Mouse (Mus musculus): Measurements from ENCODE around the gene Car11. TPM values are rescaled to one million over a fixed set of nuclear protein-coding genes. Genes with fewer than 3 reads are reported as not detected.
A peak's percentile ranks its signal among the peaks of the same experiment; 100 is the strongest.

Car11 gene
- polyA plus RNA-seq, 1 experiment from 2014 or later: 35.5 TPM

DNA sequence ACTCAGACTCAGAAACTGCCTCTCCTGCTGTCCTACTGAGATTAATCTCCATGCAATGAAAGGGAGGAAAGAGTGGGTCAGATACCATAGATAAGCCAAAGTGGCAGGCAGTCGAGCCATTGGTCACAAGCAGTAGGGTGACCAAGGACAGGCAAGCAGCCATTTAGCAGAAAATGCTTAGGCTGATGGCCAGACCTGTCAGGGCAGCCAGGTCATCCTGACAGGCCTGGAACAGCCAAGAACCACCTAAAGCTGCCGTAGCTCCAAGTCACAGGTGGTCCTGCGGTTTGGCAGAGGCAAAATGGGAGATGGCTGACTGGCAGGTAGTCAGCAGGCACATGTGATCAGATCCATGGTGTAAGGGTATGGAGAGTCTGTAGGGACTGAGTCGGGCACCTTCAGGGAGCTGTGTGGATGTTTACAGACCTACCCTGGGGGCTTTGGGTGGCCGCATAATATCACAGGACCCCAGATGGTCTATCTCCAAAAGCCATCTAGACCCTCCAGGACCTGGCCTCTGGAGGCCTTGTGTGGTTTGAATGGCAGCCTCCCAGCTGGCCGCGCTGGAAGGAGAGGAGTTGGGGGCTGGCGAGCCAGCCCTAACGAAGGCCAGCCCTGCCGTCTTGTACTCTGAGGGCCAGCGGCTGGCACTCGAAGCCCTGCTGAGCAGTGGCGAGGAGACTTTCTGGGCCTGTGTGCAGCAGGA is 22.2 kb downstream of the Car11 start:
- Histone ChIP-seq H3K27me3 (replicated peaks) (no peaks in the 10 kb centered on the region), H3K27ac (no peak overlapping the region), H3K9me3 (no peaks in the 10 kb centered on the region), H3K36me3 (peaks cover 77% of the 10 kb centered on the region), H3K4me1 (peaks cover 21% of the 10 kb centered on the region), H3K4me2 (replicated peaks) (no peak overlapping the region), H3K9ac (no peak overlapping the region), H3K4me3 (no peak overlapping the region)
- no peak for ATAC-seq (ENCODE audit: low FRiP score, low read depth)
- WGBS: 70% methylated on average over 13 of the region's 13 CpGs

DNA sequence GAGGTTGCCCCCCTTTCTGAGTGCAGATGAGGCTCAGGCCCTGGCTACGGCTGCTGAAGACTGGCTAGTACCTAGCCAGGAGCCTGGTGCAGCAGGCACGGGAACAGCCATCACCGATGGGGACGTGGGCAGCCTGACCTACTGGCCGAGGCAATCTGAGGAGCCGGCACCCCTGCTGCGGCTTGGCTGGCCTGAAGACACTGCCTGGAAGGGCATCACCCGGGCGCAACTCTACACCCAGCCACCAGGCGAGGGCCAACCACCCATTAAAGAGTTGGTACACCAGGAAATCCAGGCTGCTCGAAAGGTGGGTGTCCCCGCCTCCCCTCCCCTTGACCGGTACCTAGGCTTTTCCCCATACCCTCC is 22.7 kb downstream of the Car11 start:
- WGBS: 83% methylated on average over 13 of the region's 13 CpGs
- no peaks in the 10 kb centered on the region for H3K9me3 ChIP-seq
- no peak overlapping the region for H3K4me3 ChIP-seq
- no peak overlapping the region for H3K4me2 ChIP-seq (replicated peaks)
- peaks cover 16% of the 10 kb centered on the region for H3K4me1 ChIP-seq
- ATAC-seq (ENCODE audit: low FRiP score, low read depth): no peak
- H3K9ac ChIP-seq: no peak overlapping the region
- peaks cover 82% of the 10 kb centered on the region for H3K36me3 ChIP-seq
- no peaks in the 10 kb centered on the region for H3K27me3 ChIP-seq (replicated peaks)
- H3K27ac ChIP-seq: no peak overlapping the region

DNA sequence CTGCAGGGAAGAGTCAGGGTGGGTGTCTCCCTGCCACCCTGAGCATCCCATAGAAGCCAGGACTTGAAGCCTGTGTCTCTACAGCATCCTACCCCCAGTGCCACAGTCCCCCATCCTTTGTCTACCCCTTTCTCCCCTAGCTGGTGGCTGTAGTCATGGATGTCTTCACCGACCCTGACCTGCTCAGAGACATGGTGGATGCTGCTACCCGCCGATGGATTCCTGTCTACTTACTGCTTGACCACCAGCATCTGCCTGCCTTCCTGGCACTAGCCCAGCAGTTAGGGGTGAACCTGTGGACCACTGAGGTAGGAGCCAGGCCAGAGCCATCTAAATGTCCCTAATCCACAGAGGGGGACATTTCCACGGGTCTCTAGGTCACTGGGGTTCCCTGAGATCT is 23.7 kb downstream of the Car11 start:
- Histone ChIP-seq H3K4me3 (no peak overlapping the region), H3K4me2 (replicated peaks) (no peak overlapping the region), H3K9me3 (no peaks in the 10 kb centered on the region), H3K27ac (no peak overlapping the region), H3K4me1 (peaks cover 16% of the 10 kb centered on the region), H3K27me3 (replicated peaks) (no peaks in the 10 kb centered on the region), H3K9ac (no peak overlapping the region), H3K36me3 (peaks cover 87% of the 10 kb centered on the region)
- ATAC-seq (ENCODE audit: low FRiP score, low read depth): no peak
- 86% methylated on average over 4 of the region's 4 CpGs for WGBS

DNA sequence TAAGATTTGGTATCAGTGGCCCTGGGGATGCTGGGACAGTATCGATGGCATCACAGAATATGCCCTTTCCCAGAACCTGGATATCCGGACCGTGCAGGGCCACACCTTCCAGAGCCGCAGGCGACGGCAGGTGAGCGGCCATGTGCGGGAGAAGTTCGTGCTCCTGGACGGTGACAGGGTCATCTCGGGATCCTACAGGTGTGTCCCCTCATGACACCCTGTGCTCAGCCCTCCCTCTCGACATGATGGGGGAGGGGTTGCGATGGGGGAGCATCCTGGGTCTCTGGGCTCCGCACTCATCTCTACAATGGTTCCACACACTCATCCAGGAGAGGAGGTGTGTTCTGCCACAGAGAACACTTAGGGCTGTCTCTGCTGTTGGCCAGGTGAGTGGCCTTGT is 24.1 kb downstream of the Car11 start:
- Histone ChIP-seq H3K4me3 (no peak overlapping the region), H3K27me3 (replicated peaks) (no peaks in the 10 kb centered on the region), H3K4me2 (replicated peaks) (no peak overlapping the region), H3K4me1 (peaks cover 13% of the 10 kb centered on the region), H3K9ac (no peak overlapping the region), H3K27ac (no peak overlapping the region), H3K9me3 (no peaks in the 10 kb centered on the region), H3K36me3 (peaks cover 87% of the 10 kb centered on the region)
- ATAC-seq (ENCODE audit: low FRiP score, low read depth): no peak
- 96% methylated on average over 14 of the region's 14 CpGs for WGBS

DNA sequence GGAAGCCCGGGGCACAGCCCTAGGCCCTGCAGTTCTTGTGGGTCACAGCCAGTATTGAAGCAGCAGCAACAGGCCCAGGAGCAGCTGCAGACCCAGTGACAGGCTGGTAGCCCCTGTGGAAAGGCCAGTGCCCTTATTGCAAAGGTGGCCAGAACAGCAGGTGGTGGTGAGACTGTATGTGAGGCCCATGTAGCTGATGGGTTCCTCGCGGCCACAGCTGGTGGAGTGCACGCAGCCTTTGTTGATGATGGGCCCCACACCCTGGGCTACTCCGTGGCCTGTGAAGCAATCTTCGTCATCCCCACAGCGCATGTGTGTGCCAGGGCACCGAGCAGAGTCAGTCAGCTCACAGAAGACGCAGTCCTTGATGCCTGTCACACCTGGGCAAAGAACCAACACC is 25.5 kb downstream of the Car11 start:
- no peak for ATAC-seq (ENCODE audit: low FRiP score, low read depth)
- peaks cover 84% of the 10 kb centered on the region for H3K36me3 ChIP-seq
- WGBS: 92% methylated on average over 9 of the region's 9 CpGs

DNA sequence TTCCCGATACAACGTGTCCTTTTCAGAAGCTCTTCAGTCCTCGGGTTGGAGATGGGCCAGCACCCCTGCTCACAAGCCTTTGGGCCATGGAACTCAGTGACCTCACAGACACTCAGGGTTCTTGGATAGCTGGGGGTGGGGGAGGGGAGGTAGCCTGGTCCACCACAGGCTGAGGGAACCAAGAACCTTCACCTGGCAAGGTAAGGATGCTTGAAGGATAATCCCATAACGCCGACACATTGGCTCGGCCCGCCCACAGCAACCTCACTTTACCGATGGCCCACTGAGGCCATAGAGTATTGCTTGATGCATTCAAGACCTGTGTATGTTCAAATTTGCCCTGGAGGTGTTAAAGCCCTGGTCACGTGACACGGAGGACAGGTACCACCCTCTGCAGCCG is 26.1 kb downstream of the Car11 start, which contains the start of gene Spaca4:
Spaca4 (minus strand) TSS at position 101 of the 400 bp plus-strand sequence.
- no peak within 1 kb of the TSS for H3K9ac ChIP-seq
- H3K4me1 ChIP-seq: no peaks in the 10 kb centered on the region
- H3K9me3 ChIP-seq: no peaks in the 10 kb centered on the region
- H3K4me2 ChIP-seq (replicated peaks): no peak within 1 kb of the TSS
- no peak for ATAC-seq (ENCODE audit: low FRiP score, low read depth)
- WGBS: 95% methylated on average over 11 of the region's 11 CpGs
- no peak within 1 kb of the TSS for H3K27ac ChIP-seq
- H3K36me3 ChIP-seq: peaks cover 78% of the 10 kb centered on the region
- H3K27me3 ChIP-seq (replicated peaks): no peaks in the 10 kb centered on the region
- no peak within 1 kb of the TSS; the same call in 1 of the 2 replicates for H3K4me3 ChIP-seq

More for the DNA sequence above, 25.5 kb downstream of the Car11 start:
- H3K4me2 ChIP-seq (replicated peaks): no peak overlapping the region
- H3K9me3 ChIP-seq: no peaks in the 10 kb centered on the region
- H3K4me3 ChIP-seq: no peak overlapping the region; the same call in 1 of the 2 replicates
- H3K27ac ChIP-seq: no peak overlapping the region
- H3K27me3 ChIP-seq (replicated peaks): no peaks in the 10 kb centered on the region
- 0 out of 2 replicates have a peak, but pooled peaks cover under 1% of the 10 kb centered on the region for H3K4me1 ChIP-seq
- H3K9ac ChIP-seq: no peak overlapping the region

DNA sequence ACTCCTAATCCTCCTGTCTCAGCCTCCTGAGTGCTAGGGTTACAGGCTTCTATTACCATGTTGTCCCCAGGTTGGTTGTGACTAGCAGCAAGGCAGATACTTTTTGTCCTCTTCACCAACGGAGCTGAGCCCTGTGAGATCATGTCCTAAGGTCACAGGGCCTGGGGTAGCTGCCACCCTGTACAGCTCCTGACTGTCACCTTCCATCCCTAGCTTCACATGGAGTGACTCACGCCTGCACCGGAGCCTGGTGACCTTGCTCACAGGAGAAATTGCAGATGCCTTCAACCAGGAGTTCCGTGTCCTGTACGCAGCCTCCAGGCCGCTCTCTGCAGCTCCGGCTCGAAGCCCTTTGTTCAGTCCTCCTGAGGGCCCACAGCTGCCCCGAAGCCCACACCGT is 26.8 kb downstream of the Car11 start:
- H3K9ac ChIP-seq: no peak overlapping the region
- no peaks in the 10 kb centered on the region for H3K27me3 ChIP-seq (replicated peaks)
- WGBS: 94% methylated on average over 10 of the region's 10 CpGs
- peaks cover 71% of the 10 kb centered on the region for H3K36me3 ChIP-seq
- H3K4me1 ChIP-seq: 0 out of 2 replicates have a peak, but pooled peaks cover 5% of the 10 kb centered on the region
- H3K9me3 ChIP-seq: no peaks in the 10 kb centered on the region
- no peak overlapping the region for H3K4me3 ChIP-seq
- ATAC-seq (ENCODE audit: low FRiP score, low read depth): no peak
- no peak overlapping the region for H3K4me2 ChIP-seq (replicated peaks)
- no peak overlapping the region for H3K27ac ChIP-seq

DNA sequence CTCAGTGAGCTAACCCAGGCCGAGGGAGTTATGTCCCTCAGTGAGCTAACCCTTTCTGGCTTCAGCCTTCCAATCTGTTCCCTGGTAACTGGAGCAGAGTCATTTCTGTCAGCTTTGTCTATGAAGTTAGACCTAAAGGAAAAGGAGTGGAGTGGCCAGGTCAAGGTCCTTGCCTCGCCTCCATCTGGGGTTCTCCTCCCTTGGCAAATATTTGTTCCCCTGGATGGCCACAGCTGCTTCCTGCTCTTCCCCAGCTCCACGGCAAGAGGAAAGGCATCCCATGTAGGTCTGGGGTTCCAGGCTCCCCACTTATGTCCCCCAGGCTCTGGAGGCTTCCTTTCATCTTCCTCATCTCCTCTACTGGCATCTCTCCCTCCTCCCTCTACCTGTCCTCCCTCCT is 28.0 kb downstream of the Car11 start:
- no peak for ATAC-seq (ENCODE audit: low FRiP score, low read depth)
- Histone ChIP-seq H3K4me3 (no peak overlapping the region), H3K9ac (no peak overlapping the region), H3K4me2 (replicated peaks) (no peak overlapping the region), H3K27me3 (replicated peaks) (no peaks in the 10 kb centered on the region), H3K9me3 (no peaks in the 10 kb centered on the region), H3K36me3 (peaks cover 59% of the 10 kb centered on the region), H3K4me1 (0 out of 2 replicates have a peak, but pooled peaks cover 5% of the 10 kb centered on the region), H3K27ac (no peak overlapping the region)
- 82% methylated on average over 3 of the region's 3 CpGs for WGBS

DNA sequence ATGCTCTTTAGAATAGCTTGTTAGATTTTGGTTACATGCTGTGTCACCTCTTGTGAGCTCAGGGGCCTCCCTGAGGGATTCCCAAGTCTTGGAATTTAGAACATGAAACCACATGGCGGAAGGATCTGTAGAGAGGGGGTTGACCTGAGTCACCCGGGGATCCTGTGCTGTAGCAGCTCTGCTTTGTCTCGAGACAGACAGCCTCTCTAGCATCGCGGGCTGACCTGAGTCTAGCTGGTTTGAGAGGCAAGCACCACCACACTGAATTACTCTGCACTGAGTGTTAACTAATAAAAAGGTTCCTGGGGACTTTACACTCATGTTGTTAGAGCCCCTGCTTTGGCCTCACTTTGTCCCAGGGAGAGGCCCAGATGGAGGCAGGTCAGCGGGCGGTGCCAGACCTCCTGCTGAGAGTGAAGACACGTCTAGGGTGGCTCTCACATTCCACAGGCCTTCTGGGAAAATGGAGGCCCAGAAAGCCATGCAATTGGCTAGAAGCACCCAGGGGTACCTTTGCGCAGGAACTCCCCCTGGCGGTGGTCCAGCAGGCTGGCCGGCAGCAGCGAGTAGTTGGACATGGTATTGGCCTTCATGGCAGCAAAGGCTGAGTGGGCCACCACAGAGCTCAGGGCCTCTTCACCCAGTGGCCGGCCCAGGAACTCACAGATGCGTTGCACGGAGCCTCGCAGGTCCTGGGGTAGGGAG is 31.2 kb downstream of the Car11 start:
- Histone ChIP-seq H3K4me2 (replicated peaks) (0 out of 2 replicates have a peak overlapping the region, but pooled peaks have one; percentile 9), H3K27ac (no peak overlapping the region), H3K36me3 (peaks cover 26% of the 10 kb centered on the region), H3K9me3 (no peaks in the 10 kb centered on the region), H3K9ac (no peak overlapping the region), H3K4me1 (0 out of 2 replicates have a peak, but pooled peaks cover 5% of the 10 kb centered on the region), H3K27me3 (replicated peaks) (no peaks in the 10 kb centered on the region), H3K4me3 (no peak overlapping the region)
- no peak for ATAC-seq (ENCODE audit: low FRiP score, low read depth)
- 12% methylated on average over 16 of the region's 16 CpGs for WGBS

DNA sequence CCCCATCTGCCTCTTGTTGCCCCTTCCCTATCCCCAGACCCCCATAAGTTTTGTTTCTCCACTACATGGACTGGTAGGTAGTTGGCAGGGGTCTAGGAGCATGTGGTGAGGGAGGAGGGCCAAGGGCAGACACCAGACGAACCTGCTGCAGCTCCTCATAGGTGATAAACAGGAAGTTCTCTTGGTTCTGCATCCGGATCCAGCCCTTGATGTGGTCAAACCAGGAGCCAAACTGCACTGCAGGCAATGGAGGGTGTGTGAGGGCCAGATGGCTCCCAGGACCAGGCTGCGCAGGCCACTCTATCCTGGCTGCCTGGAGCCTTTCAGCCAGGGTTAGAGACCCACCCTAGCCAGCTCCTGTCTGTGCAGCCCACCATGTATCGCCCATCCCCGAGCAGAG is 33.8 kb downstream of the Car11 start:
- peaks cover 8% of the 10 kb centered on the region; the same call in 1 of the 2 replicates for H3K36me3 ChIP-seq
- no peak overlapping the region for H3K4me2 ChIP-seq (replicated peaks)
- 85% methylated on average over 5 of the region's 5 CpGs for WGBS
- no peak overlapping the region for H3K27ac ChIP-seq
- H3K9ac ChIP-seq: 0 out of 2 replicates have a peak overlapping the region, but pooled peaks have one; percentile 4
- H3K4me1 ChIP-seq: 0 out of 2 replicates have a peak, but pooled peaks cover 5% of the 10 kb centered on the region
- H3K9me3 ChIP-seq: no peaks in the 10 kb centered on the region
- no peaks in the 10 kb centered on the region for H3K27me3 ChIP-seq (replicated peaks)
- H3K4me3 ChIP-seq: no peak overlapping the region
- no peak for ATAC-seq (ENCODE audit: low FRiP score, low read depth)

DNA sequence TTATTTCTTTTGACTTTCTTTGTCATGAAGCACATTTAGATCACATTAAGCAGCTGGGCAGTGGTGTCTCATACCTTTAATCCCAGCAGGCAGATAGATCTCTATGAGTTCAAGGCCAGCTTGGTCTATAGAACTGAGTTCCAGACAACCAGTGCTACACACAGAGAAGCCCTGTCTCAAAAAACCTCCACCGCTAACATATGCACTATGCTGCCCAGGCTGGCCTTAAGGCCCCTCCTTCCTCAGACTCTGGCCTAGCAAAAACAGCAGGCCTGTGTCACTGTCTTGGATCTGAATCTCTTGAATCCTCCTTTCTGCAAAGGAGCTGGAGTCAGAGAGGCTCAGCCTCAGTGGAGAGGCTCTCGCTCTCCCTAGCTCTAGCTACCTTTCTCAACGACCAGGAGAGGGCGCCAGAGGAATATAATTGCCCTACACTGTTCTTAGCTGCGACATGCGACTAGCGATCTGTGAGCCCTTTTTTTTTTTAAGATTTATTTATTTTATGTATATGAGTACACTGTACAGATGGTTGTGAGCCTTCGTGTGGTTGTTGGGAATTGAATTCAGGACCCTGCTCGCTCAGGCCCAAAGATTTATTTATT is 39.6 kb downstream of the Car11 start:
- WGBS: 7% methylated on average over 9 of the region's 9 CpGs
- H3K27ac ChIP-seq: no peak overlapping the region

DNA sequence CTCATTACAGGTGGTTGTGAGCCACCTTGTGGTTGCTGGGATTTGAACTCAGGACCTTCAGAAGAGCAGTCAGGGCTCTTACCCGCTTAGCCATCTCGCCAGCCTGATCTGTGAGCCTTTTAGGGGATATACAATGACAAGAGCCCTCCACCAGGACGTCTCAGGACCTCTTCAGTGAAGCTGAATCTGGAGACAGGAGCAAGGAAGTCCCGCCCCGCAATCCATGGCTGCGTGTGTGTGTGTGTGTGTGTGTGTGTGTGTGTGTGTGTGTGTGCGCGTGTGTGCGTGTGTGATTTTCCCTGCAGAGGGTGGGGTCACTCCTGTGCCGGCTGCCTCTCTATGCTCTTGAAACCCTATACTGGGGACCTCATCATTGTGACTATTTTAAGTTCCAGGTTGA is 40.2 kb downstream of the Car11 start:
- H3K4me1 ChIP-seq: no peaks in the 10 kb centered on the region
- WGBS: 69% methylated on average over 10 of the region's 10 CpGs
- H3K36me3 ChIP-seq: no peaks in the 10 kb centered on the region
- no peak overlapping the region for H3K27ac ChIP-seq
- no peaks in the 10 kb centered on the region for H3K9me3 ChIP-seq
- H3K27me3 ChIP-seq (replicated peaks): no peaks in the 10 kb centered on the region; the same call in 1 of the 2 replicates
- H3K9ac ChIP-seq: no peak overlapping the region
- H3K4me3 ChIP-seq: no peak overlapping the region
- no peak for ATAC-seq (ENCODE audit: low FRiP score, low read depth)
- H3K4me2 ChIP-seq (replicated peaks): no peak overlapping the region

More for the DNA sequence above, 39.6 kb downstream of the Car11 start:
- Histone ChIP-seq H3K9me3 (no peaks in the 10 kb centered on the region), H3K36me3 (no peaks in the 10 kb centered on the region), H3K4me2 (replicated peaks) (no peak overlapping the region), H3K27me3 (replicated peaks) (no peaks in the 10 kb centered on the region; the same call in 1 of the 2 replicates), H3K4me3 (no peak overlapping the region), H3K4me1 (no peaks in the 10 kb centered on the region), H3K9ac (no peak overlapping the region)
- ATAC-seq (ENCODE audit: low FRiP score, low read depth): peak; percentile 78

Data from neural tube, embryonic 12.5 days (tissue).